Mouse (Mus musculus): ENCODE results near the gene Gm10717. TPM values are rescaled to one million over a fixed set of nuclear protein-coding genes. Genes with fewer than 3 reads are reported as not detected.
"Not testable (repeated sequence)": the region's sequence is repeated elsewhere in the genome, so short reads cannot be mapped to it uniquely, and the experiment has no call there.

Gene Gm10717
- polyA plus RNA-seq, 1 experiment from 2014 or later: 0.37 TPM

DNA sequence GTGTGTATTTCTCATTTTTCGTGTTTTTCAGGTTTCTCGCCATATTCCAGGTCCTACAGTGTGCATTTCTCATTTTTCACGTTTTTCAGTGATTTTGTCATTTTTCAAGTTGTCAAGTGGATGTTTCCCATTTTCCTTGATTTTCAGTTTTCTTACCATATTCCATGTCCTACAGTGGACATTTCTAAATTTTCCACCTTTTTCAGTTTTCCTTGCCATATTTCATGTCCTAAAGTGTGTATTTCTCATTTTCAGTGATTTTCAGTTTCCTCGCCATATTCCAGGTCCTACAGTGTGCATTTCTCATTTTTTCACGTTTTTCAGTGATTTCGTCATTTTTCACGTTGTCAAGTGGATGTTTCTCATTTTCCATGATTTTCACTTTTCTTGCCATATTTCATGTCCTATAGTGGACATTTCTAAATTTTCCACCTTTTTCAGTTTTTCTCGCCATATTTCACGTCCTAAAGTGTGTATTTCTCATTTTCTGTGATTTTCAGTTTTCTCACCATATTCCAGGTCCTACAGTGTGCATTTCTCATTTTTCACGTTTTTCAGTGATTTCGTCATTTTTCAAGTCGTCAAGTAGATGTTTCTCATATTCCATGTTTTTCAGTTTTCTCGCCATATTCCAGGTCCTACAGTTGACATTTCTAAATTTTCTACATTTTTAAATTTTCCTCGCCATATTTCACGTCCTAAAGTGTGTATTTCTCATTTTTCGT lies 4.2 kb downstream of the Gm10717 start:
- H3K36me3 ChIP-seq; H3K9ac ChIP-seq (replicated peaks); H3K27me3 ChIP-seq; ATAC-seq (replicated peaks); H3K4me3 ChIP-seq; H3K9me3 ChIP-seq; H3K4me2 ChIP-seq (replicated peaks); H3K27ac ChIP-seq (replicated peaks); H3K4me1 ChIP-seq: not testable (repeated sequence)
- 66% methylated on average over 14 of the region's 16 CpGs for WGBS

DNA sequence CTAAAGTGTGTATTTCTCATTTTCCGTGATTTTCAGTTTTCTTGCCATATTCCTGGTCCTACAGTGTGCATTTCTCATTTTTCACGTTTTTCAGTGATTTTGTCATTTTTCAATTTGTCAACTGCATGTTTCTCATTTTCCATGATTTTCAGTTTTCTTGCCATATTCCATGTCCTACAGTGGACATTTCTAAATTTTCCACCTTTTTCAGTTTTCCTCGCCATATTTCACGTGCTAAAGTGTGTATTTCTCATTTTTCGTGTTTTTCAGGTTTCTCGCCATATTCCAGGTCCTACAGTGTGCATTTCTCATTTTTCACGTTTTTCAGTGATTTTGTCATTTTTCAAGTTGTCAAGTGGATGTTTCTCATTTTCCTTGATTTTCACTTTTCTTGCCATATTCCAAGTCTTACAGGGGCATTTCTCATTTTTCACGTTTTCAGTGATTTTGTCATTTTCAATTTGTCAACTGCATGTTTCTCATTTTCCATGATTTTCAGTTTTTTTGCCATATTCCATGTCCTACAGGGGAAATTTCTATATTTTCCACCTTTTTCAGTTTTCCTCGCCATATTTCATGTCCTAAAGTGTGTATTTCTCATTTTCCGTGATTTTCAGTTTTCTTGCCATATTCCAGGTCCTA lies 5.6 kb downstream of the Gm10717 start:
- H3K4me2 ChIP-seq (replicated peaks); H3K4me1 ChIP-seq; H3K9me3 ChIP-seq; H3K27ac ChIP-seq (replicated peaks); H3K27me3 ChIP-seq; ATAC-seq (replicated peaks); H3K9ac ChIP-seq (replicated peaks); H3K4me3 ChIP-seq; H3K36me3 ChIP-seq: not testable (repeated sequence)
- 79% methylated on average over 4 of the region's 10 CpGs for whole genome bisulfite sequencing

DNA sequence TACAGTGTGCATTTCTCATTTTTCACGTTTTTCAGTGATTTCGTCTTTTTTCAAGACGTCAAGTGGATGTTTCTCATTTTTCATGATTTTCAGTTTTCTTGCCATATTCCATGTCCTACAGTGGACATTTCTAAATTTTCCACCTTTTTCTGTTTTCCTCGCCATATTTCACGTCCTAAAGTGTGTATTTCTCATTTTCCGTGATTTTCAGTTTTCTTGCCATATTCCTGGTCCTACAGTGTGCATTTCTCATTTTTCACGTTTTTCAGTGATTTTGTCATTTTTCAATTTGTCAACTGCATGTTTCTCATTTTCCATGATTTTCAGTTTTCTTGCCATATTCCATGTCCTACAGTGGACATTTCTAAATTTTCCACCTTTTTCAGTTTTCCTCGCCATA lies 9.1 kb downstream of the Gm10717 start, which contains the start of gene Gm17535:
Gm17535 (plus strand) TSS at position 301 of the 400 bp plus-strand sequence.
- ATAC-seq (replicated peaks); H3K9me3 ChIP-seq; H3K27me3 ChIP-seq; H3K36me3 ChIP-seq; H3K27ac ChIP-seq (replicated peaks); H3K4me2 ChIP-seq (replicated peaks); H3K9ac ChIP-seq (replicated peaks); H3K4me1 ChIP-seq; H3K4me3 ChIP-seq: not testable (repeated sequence)
- WGBS: 57% methylated on average over 2 of the region's 8 CpGs

DNA sequence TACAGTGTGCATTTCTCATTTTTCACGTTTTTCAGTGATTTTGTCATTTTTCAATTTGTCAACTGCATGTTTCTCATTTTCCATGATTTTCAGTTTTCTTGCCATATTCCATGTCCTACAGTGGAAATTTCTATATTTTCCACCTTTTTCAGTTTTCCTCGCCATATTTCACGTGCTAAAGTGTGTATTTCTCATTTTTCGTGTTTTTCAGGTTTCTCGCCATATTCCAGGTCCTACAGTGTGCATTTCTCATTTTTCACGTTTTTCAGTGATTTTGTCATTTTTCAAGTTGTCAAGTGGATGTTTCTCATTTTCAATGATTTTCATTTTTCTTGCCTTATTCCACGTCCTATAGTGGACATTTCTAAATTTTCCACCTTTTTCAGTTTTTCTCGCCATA lies 11.4 kb downstream of the Gm10717 start, which contains the start of gene Gm10715:
Gm10715 (plus strand) TSS at position 301 of the 400 bp plus-strand sequence.
- H3K9me3 ChIP-seq; H3K27ac ChIP-seq (replicated peaks); H3K4me3 ChIP-seq; H3K36me3 ChIP-seq; ATAC-seq (replicated peaks); H3K4me2 ChIP-seq (replicated peaks); H3K4me1 ChIP-seq; H3K27me3 ChIP-seq; H3K9ac ChIP-seq (replicated peaks): not testable (repeated sequence)
- WGBS: 77% methylated on average over 8 of the region's 8 CpGs

DNA sequence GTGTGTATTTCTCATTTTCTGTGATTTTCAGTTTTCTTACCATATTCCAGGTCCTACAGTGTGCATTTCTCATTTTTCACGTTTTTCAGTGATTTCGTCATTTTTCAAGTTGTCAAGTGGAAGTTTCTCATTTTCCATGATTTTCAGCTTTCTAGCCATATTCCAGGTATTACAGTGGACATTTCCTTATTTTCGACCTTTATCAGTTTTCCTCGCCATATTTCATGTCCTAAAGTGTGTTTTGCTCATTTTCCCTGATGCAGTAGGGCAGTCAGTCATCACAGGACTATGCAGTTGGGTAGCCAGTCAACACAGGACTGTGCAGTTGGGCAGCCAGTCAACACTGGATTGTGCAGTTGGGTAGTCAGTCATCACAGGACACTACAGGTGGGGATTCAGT lies 12.9 kb downstream of the Gm10717 start:
- WGBS: 71% methylated on average over 4 of the region's 4 CpGs
- ATAC-seq (replicated peaks); H3K9me3 ChIP-seq; H3K27ac ChIP-seq (replicated peaks); H3K36me3 ChIP-seq; H3K4me2 ChIP-seq (replicated peaks); H3K4me1 ChIP-seq; H3K27me3 ChIP-seq; H3K4me3 ChIP-seq; H3K9ac ChIP-seq (replicated peaks): not testable (repeated sequence)

Small RNAs within 50 kb of the gene (microRNA-seq; reads per million reads assigned to microRNA genes)
- gene Mir101c: not detected

Other genes starting within 250 kb of the Gm10717 start
- gene Gm10722, start 24.5 kb upstream of the Gm10717 start, polyA plus RNA-seq (2015; fragmentation: Nextera tagmentation; extraction: Ambion mirVana): not detected in 2 replicates
- gene Gm11168, start 22.1 kb upstream of the Gm10717 start, polyA plus RNA-seq (2015; fragmentation: Nextera tagmentation; extraction: Ambion mirVana): not detected in 2 replicates
- not detected in 2 replicates for gene Gm10721, start 12.3 kb upstream of the Gm10717 start, polyA plus RNA-seq (2015; fragmentation: Nextera tagmentation; extraction: Ambion mirVana)
- not detected in 2 replicates for gene Gm10720, start 9.8 kb upstream of the Gm10717 start, polyA plus RNA-seq (2015; fragmentation: Nextera tagmentation; extraction: Ambion mirVana)
- gene Gm10719, start 8.0 kb upstream of the Gm10717 start, polyA plus RNA-seq (2015; fragmentation: Nextera tagmentation; extraction: Ambion mirVana): not detected in 2 replicates
- 0.88 TPM in 1 of 2 replicates, not detected in the other for gene Gm10718, start 1.9 kb upstream of the Gm10717 start, polyA plus RNA-seq (2015; fragmentation: Nextera tagmentation; extraction: Ambion mirVana)
- not detected in 2 replicates for gene Gm17535, start 9.2 kb downstream of the Gm10717 start, polyA plus RNA-seq (2015; fragmentation: Nextera tagmentation; extraction: Ambion mirVana)
- not detected in 2 replicates for gene Gm10715, start 11.5 kb downstream of the Gm10717 start, polyA plus RNA-seq (2015; fragmentation: Nextera tagmentation; extraction: Ambion mirVana)